Mouse (Mus musculus) heart, postnatal 25 days (tissue): ENCODE measurements around the gene H2-Q4. TPM values are rescaled to one million over a fixed set of nuclear protein-coding genes. Genes with fewer than 3 reads are reported as not detected.
"Not testable (repeated sequence)": the region's sequence is repeated elsewhere in the genome, so short reads cannot be mapped to it uniquely, and the experiment has no call there.

Source experiments
- DNase-seq: peaks from one replicate; pipeline ENCODE4 v3.0.0; 2022; ENCODE audit warnings: low spot score
- intact Hi-C: fragments of 180-260 bp; cut with DNase I; formaldehyde crosslinking; loops from one replicate; pipeline ENCODE4 v1.15.1; 2025
- total RNA-seq, 2 experiments: library from RNA; stranded (reverse); gene quantifications; 2 replicates each; pipeline ENCODE4 v1.2.3; 2021

The H2-Q4 gene
- total RNA-seq = 10 to 100 TPM in 1 of 2 experiments, 1 to 10 TPM in 1; 7.9 to 11.0 TPM

GRCm38 (mm10) chr17:35379369-35379728 is at the start of gene H2-Q4:
Gene H2-Q4, plus strand, starts transcription at chr17:35379617.
- intact Hi-C loops = no loop called here
- DNase-seq = peak; percentile 89

DNA sequence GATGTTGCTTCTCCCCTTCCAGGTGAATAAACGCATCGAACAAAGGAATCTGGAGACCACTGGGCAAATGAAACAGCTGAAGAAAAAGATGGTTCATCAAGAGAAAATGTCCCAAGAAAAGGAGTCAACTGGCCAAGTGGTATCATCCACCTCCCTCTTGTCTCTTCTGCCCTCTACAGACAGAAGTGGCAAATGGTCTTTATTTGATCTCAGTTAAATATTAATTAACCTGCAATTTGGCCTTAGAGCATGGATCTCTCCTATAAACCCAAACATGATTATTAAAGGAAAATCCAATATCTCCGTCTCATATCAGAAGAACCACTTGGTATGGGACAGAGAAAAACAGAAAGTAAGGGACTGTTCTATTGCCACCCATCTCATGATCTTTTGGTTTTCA is 49.7 kb upstream of the H2-Q4 start:
- intact Hi-C loops = not testable (repeated sequence)

DNA sequence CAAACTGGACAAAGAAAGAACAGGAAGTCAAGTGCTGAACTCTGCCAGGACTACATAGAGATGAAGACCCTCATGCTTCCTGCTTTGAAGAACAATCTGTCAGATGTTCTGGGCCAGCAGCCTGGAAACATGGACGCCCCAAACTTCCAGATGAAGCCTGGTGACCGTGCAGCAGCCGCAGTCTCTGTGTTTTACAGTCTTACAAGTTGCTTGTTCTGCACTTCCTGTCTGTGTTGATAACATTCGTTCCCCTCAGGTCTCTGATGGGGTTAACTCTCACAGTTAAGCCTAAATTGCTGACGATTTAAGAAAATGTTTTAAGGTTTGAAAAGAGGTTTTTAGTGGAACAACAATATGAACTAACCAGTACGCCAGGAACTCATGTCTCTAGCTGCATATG is 47.9 kb upstream of the H2-Q4 start:
- intact Hi-C loops, DNase-seq: not testable (repeated sequence)

More for the DNA sequence above, 49.7 kb upstream of the H2-Q4 start:
- not testable (repeated sequence) for DNase-seq

GRCm38 (mm10) chr17:35342071-35342671 is 37.2 kb upstream of the H2-Q4 start, which contains the start of gene H2-Q2:
Gene H2-Q2, plus strand, starts transcription at chr17:35342242.
- intact Hi-C loops = no loop called here

GRCm38 (mm10) chr17:35342711-35343476 is 36.5 kb upstream of the H2-Q4 start:
- intact Hi-C loops = no loop called here
- DNase-seq = no peak

More at GRCm38 (mm10) chr17:35342071-35342671, 37.2 kb upstream of the H2-Q4 start, which contains the start of gene H2-Q2:
- DNase-seq = no peak

DNA sequence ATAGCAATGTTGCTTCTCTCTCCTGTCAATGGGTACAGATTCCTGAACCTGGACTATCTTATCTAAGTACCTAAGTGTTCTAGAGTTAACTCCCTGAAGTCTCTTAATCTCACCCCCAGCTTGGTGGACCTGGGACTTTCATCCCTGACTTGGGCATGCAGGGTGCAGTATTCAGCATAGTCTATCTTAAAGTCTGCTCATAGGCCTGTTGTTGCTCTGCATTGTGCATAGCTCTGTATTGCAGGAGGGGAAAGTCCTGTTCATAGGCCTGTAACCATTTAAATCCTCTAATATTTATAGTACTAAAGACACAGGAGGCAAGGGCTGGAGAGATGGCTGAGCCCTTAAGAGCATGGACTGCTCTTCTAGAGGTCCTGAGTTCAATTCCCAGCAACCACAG is 31.8 kb upstream of the H2-Q4 start:
- DNase-seq, intact Hi-C loops: not testable (repeated sequence)

DNA sequence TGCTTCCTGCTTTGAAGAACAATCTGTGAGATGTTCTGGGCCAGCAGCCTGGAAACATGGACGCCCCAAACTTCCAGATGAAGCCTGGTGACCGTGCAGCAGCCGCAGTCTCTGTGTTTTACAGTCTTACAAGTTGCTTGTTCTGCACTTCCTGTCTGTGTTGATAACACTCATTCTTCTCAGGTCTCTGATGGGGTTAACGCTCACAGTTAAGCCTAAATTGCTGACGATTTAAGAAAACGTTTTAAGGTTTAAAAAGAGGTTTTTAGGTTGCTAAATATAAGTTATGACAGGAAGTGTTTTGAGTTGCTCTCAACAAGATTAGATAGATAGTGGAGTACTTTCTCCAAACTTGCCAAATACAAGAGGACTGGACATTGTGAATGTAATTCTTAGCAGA is 26.1 kb upstream of the H2-Q4 start:
- not testable (repeated sequence) for DNase-seq
- intact Hi-C loops = loop anchor here (5.0 kb wide), 1 partner anchor 1396 kb away; the partner anchor contains the start of genes Rps18 and Vps52

- no peak for DNase-seq
- intact Hi-C loops = loop anchor here (2.0 to 5.0 kb wide), 2 partner anchors 35 to 1397 kb away; partner anchors contain the start of genes Rps18 and Vps52
Observed at GRCm38 (mm10) chr17:35354071-35354470, 25.3 kb upstream of the H2-Q4 start.

GRCm38 (mm10) chr17:35357086-35357485 is 22.3 kb upstream of the H2-Q4 start:
- intact Hi-C loops = no loop called here
- no peak for DNase-seq

GRCm38 (mm10) chr17:35358763-35359469 is 20.5 kb upstream of the H2-Q4 start:
- no peak for DNase-seq
- intact Hi-C loops = no loop called here

- no peak for DNase-seq
- intact Hi-C loops = no loop called here
Observed at GRCm38 (mm10) chr17:35359470-35359862, 20.0 kb upstream of the H2-Q4 start.

DNA sequence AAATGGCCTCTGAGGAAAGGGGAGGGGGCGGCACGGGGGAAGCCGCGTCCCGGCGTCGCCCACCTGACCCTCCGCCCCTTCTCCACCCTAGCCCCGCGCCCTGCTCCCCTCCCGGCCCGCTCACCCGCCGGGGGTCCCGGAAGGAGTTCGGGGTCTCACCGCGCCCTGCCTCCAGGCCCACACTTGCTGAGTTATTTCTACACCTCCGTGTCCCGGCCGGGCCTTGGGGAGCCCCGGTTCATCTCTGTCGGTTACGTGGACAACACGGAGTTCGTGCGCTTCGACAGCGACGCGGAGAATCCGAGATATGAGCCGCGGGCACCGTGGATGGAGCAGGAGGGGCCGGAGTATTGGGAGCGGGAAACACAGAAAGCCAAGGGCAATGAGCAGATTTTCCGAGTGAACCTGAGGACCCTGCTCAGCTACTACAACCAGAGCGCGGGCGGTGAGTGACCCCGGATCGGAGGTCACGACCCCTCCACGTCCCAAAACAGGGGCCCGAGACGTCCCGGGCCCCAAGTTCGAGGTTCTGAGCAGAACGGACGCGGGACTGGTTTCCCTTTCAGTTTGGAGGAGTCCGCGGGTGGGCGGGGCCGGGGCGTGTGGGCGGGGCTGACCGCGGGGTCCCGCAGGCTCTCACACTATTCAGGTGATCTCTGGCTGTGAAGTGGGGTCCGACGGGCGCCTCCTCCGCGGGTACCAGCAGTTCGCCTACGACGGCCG is 473 bp downstream of the H2-Q4 start:
- DNase-seq = no peak
- intact Hi-C loops = no loop called here

DNA sequence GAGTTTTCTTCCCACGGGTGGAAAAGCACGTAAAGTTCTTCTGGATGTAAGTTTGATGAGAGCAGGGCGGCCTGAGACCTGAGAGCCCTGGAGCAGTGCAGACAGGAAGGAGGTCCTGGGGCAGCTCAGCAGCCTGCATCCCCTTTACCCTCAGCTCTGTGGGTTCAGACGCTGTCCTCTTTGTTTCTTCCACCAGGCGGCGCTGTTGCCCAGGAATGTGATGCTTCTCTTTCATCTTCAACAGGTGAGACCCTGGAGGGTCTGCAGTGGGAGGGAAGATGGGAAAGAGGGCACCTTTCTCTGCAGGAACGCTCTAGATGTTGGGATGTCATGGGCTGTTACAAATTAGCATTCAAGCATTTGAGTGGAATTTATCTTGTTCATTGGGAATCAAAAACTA is 10.4 kb downstream of the H2-Q4 start:
- intact Hi-C loops, DNase-seq: not testable (repeated sequence)

DNA sequence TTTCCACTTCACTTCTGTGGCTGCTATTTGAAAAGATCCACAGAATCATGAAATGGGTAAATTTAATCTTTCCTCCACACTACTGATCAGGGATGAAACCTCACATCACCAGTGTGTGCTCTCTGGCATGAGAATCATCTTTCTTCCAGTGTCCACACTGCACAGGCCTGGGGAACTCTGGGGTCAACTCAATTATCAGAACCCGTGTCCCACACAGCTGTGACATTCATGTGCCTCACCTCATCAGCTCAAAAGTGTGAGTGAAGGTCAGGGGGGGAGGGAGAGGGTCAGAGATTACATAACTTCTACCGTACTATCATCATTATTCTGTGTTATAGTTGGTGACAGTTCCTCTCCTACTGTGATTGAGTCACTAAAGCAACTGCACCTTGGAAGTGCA is 13.3 kb downstream of the H2-Q4 start:
- intact Hi-C loops, DNase-seq: not testable (repeated sequence)

GRCm38 (mm10) chr17:35393864-35394800 is 14.7 kb downstream of the H2-Q4 start:
- DNase-seq, intact Hi-C loops: not testable (repeated sequence)

DNA sequence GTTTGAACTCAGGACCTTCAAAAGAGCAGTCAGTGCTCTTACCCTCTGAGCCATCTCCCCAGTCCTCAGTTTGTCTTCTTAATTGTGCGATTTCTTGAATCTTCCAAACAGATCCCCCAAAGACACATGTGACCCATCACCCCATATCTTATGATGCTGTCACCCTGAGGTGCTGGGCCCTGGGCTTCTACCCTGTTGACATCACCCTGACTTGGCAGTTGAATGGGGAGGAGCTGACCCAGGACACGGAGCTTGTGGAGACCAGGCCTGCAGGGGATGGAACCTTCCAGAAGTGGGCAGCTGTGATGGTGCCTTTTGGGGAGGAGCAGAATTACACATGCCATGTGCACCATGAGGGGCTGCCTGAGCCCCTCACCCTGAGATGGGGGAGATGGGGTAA is 17.5 kb downstream of the H2-Q4 start:
- DNase-seq, intact Hi-C loops: not testable (repeated sequence)

DNA sequence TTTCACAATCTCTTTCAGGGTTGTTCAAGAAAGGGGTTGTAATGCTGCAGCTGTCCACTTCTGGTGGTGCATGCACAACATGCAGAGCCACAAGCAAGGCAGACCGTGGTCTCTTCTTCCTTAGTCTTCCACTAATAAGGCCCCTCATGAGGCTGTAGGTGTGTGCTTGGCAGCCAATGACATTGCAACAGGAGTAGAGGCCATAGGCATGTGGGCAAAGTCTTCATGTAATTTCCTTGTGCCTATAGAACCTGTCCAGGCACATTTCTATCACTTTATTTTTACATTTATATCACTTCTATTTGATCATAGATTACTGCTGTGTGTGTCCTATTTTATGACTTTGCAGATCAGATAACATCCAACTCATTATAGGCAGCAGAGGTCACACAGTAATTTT is 33.6 kb downstream of the H2-Q4 start:
- intact Hi-C loops, DNase-seq: not testable (repeated sequence)

DNA sequence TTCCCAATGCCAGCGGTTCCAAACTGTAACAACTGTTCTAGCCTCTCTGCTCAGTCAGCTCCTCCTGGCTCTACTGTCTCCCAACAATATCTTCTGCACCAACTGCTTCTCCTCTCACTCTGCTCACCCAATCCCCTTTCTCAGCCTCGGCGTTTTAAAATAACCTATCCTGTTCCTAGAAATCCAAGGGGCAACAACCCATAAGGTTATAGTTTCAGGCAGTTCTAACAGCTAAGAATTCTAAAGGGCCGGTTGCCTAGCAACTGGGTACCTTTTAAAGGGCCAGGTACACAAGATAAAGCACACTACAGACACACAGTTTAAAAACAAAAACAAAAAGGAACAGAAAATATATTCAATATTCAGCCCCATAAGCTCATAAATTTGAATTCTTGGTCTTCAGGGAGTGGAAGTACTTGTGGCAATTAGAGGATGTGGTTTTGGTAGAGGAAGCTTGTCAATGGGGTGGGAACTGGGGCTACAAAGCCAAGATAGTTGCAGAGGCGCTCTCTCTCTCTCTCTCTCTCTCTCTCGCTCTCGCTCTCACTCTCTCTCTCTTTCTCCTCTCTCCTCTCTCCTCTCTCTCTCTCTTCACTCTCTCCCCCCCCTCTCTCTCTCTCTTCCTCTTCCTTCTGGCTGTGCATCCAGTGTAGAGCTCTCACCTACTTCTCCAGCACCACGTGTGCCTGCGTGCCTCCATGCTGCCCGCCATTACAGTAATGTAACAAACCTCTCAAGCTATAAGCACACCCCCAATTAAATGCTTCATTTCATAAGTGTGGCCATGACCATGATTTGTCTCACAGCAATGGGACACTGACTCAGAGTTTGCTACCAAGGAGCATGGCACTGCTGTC is 36.1 kb downstream of the H2-Q4 start:
- DNase-seq, intact Hi-C loops: not testable (repeated sequence)
